Mouse (Mus musculus): ENCODE data around the gene Stk33. TPM values are rescaled to one million over a fixed set of nuclear protein-coding genes. Genes with fewer than 3 reads are reported as not detected.

The Stk33 gene
- total and polyA plus RNA-seq, 2 experiments from 2014 or later, result 6.5 to 7.9 TPM

DNA sequence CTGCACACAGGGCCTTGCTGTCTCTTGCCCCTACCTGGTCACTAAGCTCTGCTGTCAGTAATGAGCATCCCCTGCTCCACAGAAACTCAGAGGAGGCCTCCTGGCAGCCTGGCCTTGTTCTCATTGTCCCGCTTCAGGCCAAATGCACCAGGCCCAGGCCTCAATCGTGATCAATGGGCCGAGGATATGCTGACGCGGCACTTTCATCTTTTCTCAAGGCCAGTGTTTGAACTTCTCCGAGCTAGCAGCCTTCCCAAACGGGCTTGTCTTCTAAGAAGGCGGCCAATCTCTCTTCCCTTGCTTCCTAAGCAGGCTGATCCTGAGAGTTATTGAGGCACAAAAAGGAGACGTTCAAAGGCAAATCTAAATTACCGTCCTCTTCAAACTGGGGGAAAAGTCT lies 200.2 kb downstream of the Stk33 start:
- no peaks in the 10 kb centered on the region for H3K27me3 ChIP-seq (ENCODE audit: insufficient read depth, low read length)
- H3K36me3 ChIP-seq (ENCODE audit: insufficient read depth, low read length), result no peaks in the 10 kb centered on the region
- no peak overlapping the region for H3K9ac ChIP-seq (replicated peaks; ENCODE audit: low read length, poor library complexity, severe bottlenecking)
- no peak overlapping the region for H3K4me3 ChIP-seq (ENCODE audit: low read depth, low read length)
- ATAC-seq (ENCODE audit: low FRiP score), result no peak
- H3K4me2 ChIP-seq (ENCODE audit: low read depth, low read length, poor library complexity, severe bottlenecking), result no peak overlapping the region
- TF ChIP-seq CTCF (IDR thresholded peaks at IDR 0.05), result no peak
- H3K9me3 ChIP-seq (ENCODE audit: low read length), result no peaks in the 10 kb centered on the region
- WGBS, result 62% methylated on average over 10 of the region's 10 CpGs
- 0 out of 2 replicates have a peak, but pooled peaks cover 2% of the 10 kb centered on the region for H3K4me1 ChIP-seq (ENCODE audit: insufficient read depth, low read length)
- no peak for DNase-seq (ENCODE audit: low spot score)
- no peak overlapping the region for H3K27ac ChIP-seq (ENCODE audit: low read depth, low read length)

DNA sequence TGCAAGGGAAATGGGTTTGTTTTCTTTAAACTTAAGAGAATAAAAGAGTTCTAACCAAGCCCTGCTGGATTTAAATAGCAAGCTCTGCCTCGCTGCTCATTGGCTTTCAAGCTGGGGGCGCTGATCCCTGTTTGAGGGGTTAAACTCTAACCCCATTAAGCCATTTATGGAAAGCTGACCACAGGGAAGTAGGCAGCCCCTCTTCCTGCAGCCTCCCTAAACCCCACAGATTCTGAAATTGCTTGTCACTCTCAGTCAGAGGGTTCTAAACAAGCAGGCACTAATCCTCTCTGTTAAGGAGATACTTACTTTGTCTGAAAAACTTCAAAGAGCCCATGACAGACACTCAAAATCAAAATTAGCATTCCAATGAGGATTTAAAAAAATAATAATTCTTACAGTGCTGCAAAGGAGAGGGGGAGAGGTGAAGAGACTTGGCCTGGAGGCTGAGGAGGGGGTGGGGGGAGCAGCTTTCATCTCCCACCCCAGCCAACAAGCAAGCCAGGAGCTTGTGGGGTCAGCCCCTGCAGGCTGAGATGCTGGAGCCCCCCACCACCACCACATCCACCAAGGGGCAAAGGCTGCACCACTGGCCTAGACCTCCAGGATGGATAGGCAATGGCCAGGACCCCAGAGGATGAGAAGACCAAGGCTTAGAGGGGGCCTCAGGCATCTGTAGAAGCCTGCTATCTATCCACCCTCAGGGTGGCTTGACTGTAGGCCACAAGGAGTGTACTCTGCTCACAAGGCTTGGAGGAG lies 203.8 kb downstream of the Stk33 start:
- WGBS, result 29% methylated on average over 2 of the region's 2 CpGs
- ATAC-seq (ENCODE audit: low FRiP score), result no peak
- TF ChIP-seq CTCF (IDR thresholded peaks at IDR 0.05), result no peak
- Histone ChIP-seq H3K4me2 (ENCODE audit: low read depth, low read length, poor library complexity, severe bottlenecking) (no peak overlapping the region), H3K27ac (ENCODE audit: low read depth, low read length) (peak overlapping the region; percentile 13; the same call in 1 of the 2 replicates), H3K27me3 (ENCODE audit: insufficient read depth, low read length) (no peaks in the 10 kb centered on the region), H3K9me3 (ENCODE audit: low read length) (no peaks in the 10 kb centered on the region), H3K36me3 (ENCODE audit: insufficient read depth, low read length) (no peaks in the 10 kb centered on the region), H3K9ac (replicated peaks; ENCODE audit: low read length, poor library complexity, severe bottlenecking) (no peak overlapping the region), H3K4me1 (ENCODE audit: insufficient read depth, low read length) (0 out of 2 replicates have a peak, but pooled peaks cover 4% of the 10 kb centered on the region), H3K4me3 (ENCODE audit: low read depth, low read length) (no peak overlapping the region)
- DNase-seq (ENCODE audit: low spot score), result no peak

DNA sequence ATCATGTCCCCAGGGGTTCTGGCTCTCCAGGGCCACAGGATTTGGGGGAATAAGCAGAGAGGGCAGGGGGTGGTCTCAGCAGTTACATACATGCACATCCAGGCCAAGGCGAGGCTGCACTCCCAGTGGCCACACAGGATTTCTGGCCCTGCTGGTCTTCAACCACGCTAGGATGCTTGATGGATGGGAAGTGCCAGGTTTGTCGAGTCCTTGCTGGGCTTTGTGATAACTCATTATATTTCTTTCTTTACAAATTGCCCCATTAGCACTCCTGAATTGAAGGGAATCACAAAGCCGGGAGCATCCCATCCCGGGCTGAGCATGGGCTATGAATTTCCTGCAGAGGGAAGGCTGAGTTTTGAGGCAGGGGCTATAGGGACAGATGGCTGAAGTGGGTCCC lies 204.4 kb downstream of the Stk33 start:
- Histone ChIP-seq H3K4me2 (ENCODE audit: low read depth, low read length, poor library complexity, severe bottlenecking) (no peak overlapping the region), H3K9me3 (ENCODE audit: low read length) (no peaks in the 10 kb centered on the region), H3K36me3 (ENCODE audit: insufficient read depth, low read length) (no peaks in the 10 kb centered on the region), H3K27me3 (ENCODE audit: insufficient read depth, low read length) (no peaks in the 10 kb centered on the region), H3K4me1 (ENCODE audit: insufficient read depth, low read length) (0 out of 2 replicates have a peak, but pooled peaks cover 4% of the 10 kb centered on the region), H3K4me3 (ENCODE audit: low read depth, low read length) (no peak overlapping the region), H3K27ac (ENCODE audit: low read depth, low read length) (peak overlapping the region; percentile 13; the same call in 1 of the 2 replicates), H3K9ac (replicated peaks; ENCODE audit: low read length, poor library complexity, severe bottlenecking) (no peak overlapping the region)
- TF ChIP-seq CTCF (IDR thresholded peaks at IDR 0.05), result no peak
- DNase-seq (ENCODE audit: low spot score) (no peak), ATAC-seq (ENCODE audit: low FRiP score) (no peak)
- WGBS, result 35% methylated on average over 5 of the region's 5 CpGs

DNA sequence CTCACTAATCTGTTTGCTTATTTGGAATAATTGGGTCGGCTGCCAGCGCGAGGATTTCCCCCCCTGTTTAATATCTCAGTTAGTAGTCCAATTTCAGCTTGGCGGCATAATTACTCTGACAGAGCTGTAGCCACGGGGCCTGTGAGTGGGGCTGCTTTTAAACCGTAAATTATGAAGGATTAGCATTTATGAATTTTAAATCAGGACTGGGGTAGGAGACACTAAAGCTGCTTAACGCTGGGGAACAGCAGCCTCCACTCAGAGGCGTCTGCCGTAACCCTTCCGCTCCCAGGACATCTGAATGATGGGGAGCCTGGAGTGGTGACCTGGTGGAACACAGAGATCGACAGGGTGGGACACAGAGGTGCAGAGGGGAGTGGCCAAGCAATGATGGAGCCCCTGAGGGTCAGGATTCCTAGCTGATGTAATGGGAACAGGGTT lies 207.0 kb downstream of the Stk33 start:
- no peak for TF ChIP-seq CTCF (IDR thresholded peaks at IDR 0.05)

DNA sequence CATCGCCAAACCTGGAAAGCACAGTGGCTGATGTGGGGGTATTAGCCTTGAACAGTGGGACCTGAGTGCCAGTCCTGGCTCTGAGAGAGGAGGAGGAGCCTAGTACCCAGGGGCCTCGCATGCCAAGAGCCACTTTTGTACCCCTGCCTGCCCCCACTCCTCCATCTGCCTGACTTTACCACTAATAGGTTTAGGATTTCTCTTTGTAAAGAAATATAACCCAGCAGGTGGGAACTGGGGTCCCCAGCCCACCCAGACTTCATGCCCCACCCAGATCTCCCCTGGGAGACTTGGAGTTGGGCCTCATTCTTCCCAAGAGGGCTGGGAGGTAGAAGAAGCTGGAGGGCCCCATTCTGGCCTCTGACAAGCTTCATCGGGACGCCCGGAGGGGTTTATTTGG lies 207.6 kb downstream of the Stk33 start:
- H3K4me2 ChIP-seq (ENCODE audit: low read depth, low read length, poor library complexity, severe bottlenecking), result no peak overlapping the region
- no peak overlapping the region for H3K4me3 ChIP-seq (ENCODE audit: low read depth, low read length)
- no peak for TF ChIP-seq CTCF (IDR thresholded peaks at IDR 0.05)
- H3K9me3 ChIP-seq (ENCODE audit: low read length), result no peaks in the 10 kb centered on the region
- WGBS, result 25% methylated on average over 5 of the region's 5 CpGs
- no peak overlapping the region for H3K27ac ChIP-seq (ENCODE audit: low read depth, low read length)
- H3K4me1 ChIP-seq (ENCODE audit: insufficient read depth, low read length), result 0 out of 2 replicates have a peak, but pooled peaks cover 4% of the 10 kb centered on the region
- DNase-seq (ENCODE audit: low spot score), result no peak
- no peaks in the 10 kb centered on the region for H3K27me3 ChIP-seq (ENCODE audit: insufficient read depth, low read length)
- no peaks in the 10 kb centered on the region for H3K36me3 ChIP-seq (ENCODE audit: insufficient read depth, low read length)
- H3K9ac ChIP-seq (replicated peaks; ENCODE audit: low read length, poor library complexity, severe bottlenecking), result no peak overlapping the region
- peak; percentile 25; the same call in 1 of the 2 replicates for ATAC-seq (ENCODE audit: low FRiP score)

More for the DNA sequence above, 207.0 kb downstream of the Stk33 start:
- no peaks in the 10 kb centered on the region for H3K36me3 ChIP-seq (ENCODE audit: insufficient read depth, low read length)
- H3K9me3 ChIP-seq (ENCODE audit: low read length), result no peaks in the 10 kb centered on the region
- 0 out of 2 replicates have a peak overlapping the region, but pooled peaks have one; percentile 7 for H3K4me2 ChIP-seq (ENCODE audit: low read depth, low read length, poor library complexity, severe bottlenecking)
- peak; percentile 65; the same call in 1 of the 2 replicates for ATAC-seq (ENCODE audit: low FRiP score)
- no peaks in the 10 kb centered on the region for H3K27me3 ChIP-seq (ENCODE audit: insufficient read depth, low read length)
- 0 out of 2 replicates have a peak, but pooled peaks cover 4% of the 10 kb centered on the region for H3K4me1 ChIP-seq (ENCODE audit: insufficient read depth, low read length)
- WGBS, result 21% methylated on average over 11 of the region's 11 CpGs
- DNase-seq (ENCODE audit: low spot score), result peak; percentile 80
- no peak overlapping the region for H3K4me3 ChIP-seq (ENCODE audit: low read depth, low read length)
- no peak overlapping the region for H3K9ac ChIP-seq (replicated peaks; ENCODE audit: low read length, poor library complexity, severe bottlenecking)
- 0 out of 2 replicates have a peak overlapping the region, but pooled peaks have one; percentile 34 for H3K27ac ChIP-seq (ENCODE audit: low read depth, low read length)

DNA sequence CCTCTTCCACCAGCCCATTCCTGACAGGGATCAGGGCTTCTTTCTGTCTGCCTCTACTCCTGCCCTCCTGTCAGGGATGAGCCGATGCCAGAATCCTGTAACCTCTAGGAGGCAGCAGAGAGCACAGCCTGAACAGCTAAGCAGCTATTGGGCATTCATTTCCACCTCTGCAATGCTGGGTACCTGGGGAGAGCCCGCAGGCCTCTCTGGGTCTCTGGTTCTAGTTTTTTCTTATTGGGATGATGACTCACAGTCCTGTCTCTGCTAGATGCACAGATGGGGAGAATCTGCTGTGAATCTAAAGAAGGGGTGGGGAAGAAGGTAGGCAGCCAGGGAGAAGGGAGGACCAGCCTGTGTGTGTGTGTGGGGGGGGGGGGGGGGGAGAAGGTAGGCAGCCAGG lies 208.1 kb downstream of the Stk33 start:
- Histone ChIP-seq H3K4me3 (ENCODE audit: low read depth, low read length) (no peak overlapping the region), H3K36me3 (ENCODE audit: insufficient read depth, low read length) (no peaks in the 10 kb centered on the region), H3K9me3 (ENCODE audit: low read length) (no peaks in the 10 kb centered on the region), H3K4me1 (ENCODE audit: insufficient read depth, low read length) (0 out of 2 replicates have a peak, but pooled peaks cover 4% of the 10 kb centered on the region), H3K9ac (replicated peaks; ENCODE audit: low read length, poor library complexity, severe bottlenecking) (no peak overlapping the region), H3K27ac (ENCODE audit: low read depth, low read length) (peak overlapping the region; percentile 12; the same call in 1 of the 2 replicates), H3K27me3 (ENCODE audit: insufficient read depth, low read length) (no peaks in the 10 kb centered on the region), H3K4me2 (ENCODE audit: low read depth, low read length, poor library complexity, severe bottlenecking) (no peak overlapping the region)
- 19% methylated on average over 2 of the region's 2 CpGs for WGBS
- TF ChIP-seq CTCF (IDR thresholded peaks at IDR 0.05), result peak; percentile 82
- ATAC-seq (ENCODE audit: low FRiP score), result 0 out of 2 replicates have a peak, but pooled peaks have one; percentile 36
- DNase-seq (ENCODE audit: low spot score), result peak; percentile 72

Other genes with a start within 250 kb of the Stk33 start
- 9.1 and 10.1 TPM in 2 replicates for gene Trim66, start 69.1 kb upstream of the Stk33 start, total RNA-seq (2014; rRNA removed)
- gene Trim66, start 69.1 kb upstream of the Stk33 start, polyA plus RNA-seq (2015; fragmentation: Nextera tagmentation; extraction: Ambion mirVana), result 1.4 and 1.9 TPM in 2 replicates
- 407 and 426 TPM in 2 replicates for gene Rpl27a, start 80.1 kb upstream of the Stk33 start, total RNA-seq (2014; rRNA removed)
- gene Rpl27a, start 80.1 kb upstream of the Stk33 start, polyA plus RNA-seq (2015; fragmentation: Nextera tagmentation; extraction: Ambion mirVana), result 84.7 and 92.9 TPM in 2 replicates